6 mouse cellular contexts compared by ENCODE assay signal in the genomic region with DNA sequence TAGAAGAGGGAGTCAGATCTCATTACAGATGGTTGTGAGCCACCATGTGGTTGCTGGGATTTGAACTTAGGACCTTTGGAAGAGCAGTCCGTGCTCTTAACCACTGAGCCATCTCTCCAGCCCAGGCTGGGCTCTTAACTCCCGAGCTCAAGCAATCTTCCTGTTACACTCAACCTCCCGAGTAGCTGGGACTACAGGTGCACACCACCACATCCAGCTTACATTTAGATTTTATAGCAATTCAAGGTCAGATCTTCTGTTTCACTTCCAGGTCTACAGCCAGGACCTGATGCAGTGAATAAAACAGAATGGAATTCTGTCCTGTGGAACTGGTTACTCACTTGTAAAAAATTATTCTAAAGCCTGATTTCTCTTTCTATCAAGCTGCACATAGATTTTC. TPM values are rescaled to one million over a fixed set of nuclear protein-coding genes. Genes with fewer than 3 reads are reported as not detected.
DNase-seq lines count a peak whose midpoint lies in the region; ATAC-seq and TF ChIP-seq lines count a peak whose summit lies in the region.
"Not testable (repeated sequence)": the region's sequence is repeated elsewhere in the genome, so short reads cannot be mapped to it uniquely, and the experiment has no call there.
"Had no signal": no experiment of that assay in that cellular context is flagged by ENCODE, and none has a peak within 500 bp of the region (broad histone marks: within the 10 kb centered on the region; RNA-seq: fewer than 3 reads in every experiment).

No protein-coding gene starts in this region.

- not testable (repeated sequence) for H3K36me3 ChIP-seq in MEL (ENCODE audit: control insufficient read depth in 1 of 2, insufficient read depth in 2 of 2, low read length in 2 of 2); limb, embryonic 11.5 days (ENCODE audit: control insufficient read depth, insufficient read depth, low read length)

- ATAC-seq in limb, embryonic 11.5 days (ENCODE audit: insufficient number of reproducible peaks, low FRiP score, low TSS enrichment, low read depth) = not testable (repeated sequence)

- DNase-seq in 416B (ENCODE audit: low read depth) (peak; percentile 64), MEL (ENCODE audit: low read depth, low spot score) (peak; percentile 12)
- peak; percentile 34 for DNase-seq in heart, adult 11 months
- peak; percentile 19 for DNase-seq in limb, embryonic 11.5 days (ENCODE audit: low spot score)

- TF ChIP-seq EP300 in MEL (IDR thresholded peaks at IDR 0.05; ENCODE audit: low read depth in 1 of 2, low read length in 2 of 2) = not testable (repeated sequence)

- TF ChIP-seq CTCF in MEL (IDR thresholded peaks at IDR 0.05 in 2 of 3, conservative IDR thresholded peaks at IDR 0.05 in 1 of 3; ENCODE audit: control insufficient read depth in 1 of 3, insufficient read depth in 1 of 3, low read depth in 2 of 3, low read length in 3 of 3, poor library complexity in 1 of 3, severe bottlenecking in 1 of 3) = not testable (repeated sequence)

- not testable (repeated sequence) for H3K27ac ChIP-seq in MEL (ENCODE audit: control insufficient read depth, low read depth, low read length); limb, embryonic 11.5 days (replicated peaks; ENCODE audit: low read depth, low read length)

- H3K27me3 ChIP-seq in MEL (ENCODE audit: control insufficient read depth in 1 of 2, insufficient read depth in 2 of 2, low read length in 2 of 2); limb, embryonic 11.5 days (ENCODE audit: control insufficient read depth, insufficient read depth, low read length): not testable (repeated sequence)

- not testable (repeated sequence) for H3K9me3 ChIP-seq in MEL (replicated peaks; ENCODE audit: insufficient read depth, low read length); limb, embryonic 11.5 days (ENCODE audit: control insufficient read depth, low read length)

- TF ChIP-seq POLR2A in MEL (IDR thresholded peaks at IDR 0.05; ENCODE audit: control insufficient read depth in 1 of 2, insufficient read depth in 1 of 2, low read depth in 1 of 2, low read length in 2 of 2, poor library complexity in 1 of 2) = not testable (repeated sequence)

- H3K4me1 ChIP-seq in MEL (ENCODE audit: control insufficient read depth in 1 of 2, insufficient read depth in 2 of 2, low read length in 2 of 2); limb, embryonic 11.5 days (ENCODE audit: control insufficient read depth, insufficient read depth, low read length): not testable (repeated sequence)

- not testable (repeated sequence) for H3K4me3 ChIP-seq in MEL (ENCODE audit: control insufficient read depth in 1 of 2, insufficient read depth in 1 of 2, low read depth in 2 of 2, low read length in 2 of 2); limb, embryonic 11.5 days (ENCODE audit: low read depth, low read length)

- not testable (repeated sequence) for H3K79me2 ChIP-seq in MEL (ENCODE audit: control insufficient read depth, insufficient read depth, low read length, poor library complexity)

- not testable (repeated sequence) for H3K4me2 ChIP-seq in limb, embryonic 11.5 days (ENCODE audit: low read depth, severe bottlenecking)

- not testable (repeated sequence) for TF ChIP-seq RAD21 in MEL (IDR thresholded peaks at IDR 0.05; ENCODE audit: low read depth, low read length)

- WGBS in limb, embryonic 11.5 days = 73% methylated on average over 3 of the region's 3 CpGs

- not testable (repeated sequence) for H3K9ac ChIP-seq in MEL (ENCODE audit: control insufficient read depth, low read depth, low read length, poor library complexity, severe bottlenecking); limb, embryonic 11.5 days (ENCODE audit: low read length)

RNA-seq across cellular contexts. Expression of a gene that starts 11.0 kb away (rescaled TPM):
- total RNA-seq in MEL (2012; rRNA removed) = not detected in 2 replicates
- polyA plus RNA-seq in MEL (2012; ENCODE audit: insufficient read depth in 1 of 2, insufficient read length in 2 of 2, low read depth in 1 of 2, low replicate concordance in 2 of 2, missing spikeins in 1 of 2) = not detected
- polyA plus RNA-seq in limb, embryonic 11.5 days (2014; fragmentation: Nextera tagmentation; extraction: Ambion mirVana) = 36.8 and 38.7 TPM in 2 replicates
- polyA plus RNA-seq: CD4-positive, CD25-positive, alpha-beta regulatory T cell, adult 4 months; Patski had no signal

RNA-seq across cellular contexts. Expression of a gene that starts 16.4 kb away (rescaled TPM):
- 13.0 and 16.4 TPM in 2 replicates for total RNA-seq in MEL (2012; rRNA removed)
- polyA plus RNA-seq in MEL (2012; ENCODE audit: insufficient read depth in 1 of 2, insufficient read length in 2 of 2, low read depth in 1 of 2, low replicate concordance in 2 of 2, missing spikeins in 1 of 2) = 10 to 100 TPM in 1 of 2 experiments, not detected in 1; 23.8 TPM
- polyA plus RNA-seq in limb, embryonic 11.5 days (2014; fragmentation: Nextera tagmentation; extraction: Ambion mirVana) = 24.6 and 32.5 TPM in 2 replicates

Comparison
In these comparisons a context has a peak if more than half of its experiments do, and no peak if none do; other contexts are left out.
1. DNase-seq: peak in every context shown above with its lines; median percentile 64 in 416B; 34 in heart, adult 11 months; 19 in limb, embryonic 11.5 days; 12 in MEL.
2. RNA of a gene that starts 11.0 kb away (polyA plus RNA-seq): 36.8 to 38.7 TPM in limb, embryonic 11.5 days; not detected in MEL; every median in the first group is over 10 times any median in the second.